Mouse (Mus musculus) stomach, postnatal 0 days (tissue): ENCODE results near the gene Negr1.

Experiments used
- CTCF ChIP-seq: IDR thresholded peaks from 2 replicates; pipeline ENCODE4 v1.5.1; 2016; ENCODE audit warnings: antibody characterized with exemption, low read depth, mild to moderate bottlenecking, moderate library complexity
- EP300 ChIP-seq: optimal IDR thresholded peaks from 2 replicates; pipeline ENCODE3; 2016; ENCODE audit warnings: antibody characterized with exemption

DNA sequence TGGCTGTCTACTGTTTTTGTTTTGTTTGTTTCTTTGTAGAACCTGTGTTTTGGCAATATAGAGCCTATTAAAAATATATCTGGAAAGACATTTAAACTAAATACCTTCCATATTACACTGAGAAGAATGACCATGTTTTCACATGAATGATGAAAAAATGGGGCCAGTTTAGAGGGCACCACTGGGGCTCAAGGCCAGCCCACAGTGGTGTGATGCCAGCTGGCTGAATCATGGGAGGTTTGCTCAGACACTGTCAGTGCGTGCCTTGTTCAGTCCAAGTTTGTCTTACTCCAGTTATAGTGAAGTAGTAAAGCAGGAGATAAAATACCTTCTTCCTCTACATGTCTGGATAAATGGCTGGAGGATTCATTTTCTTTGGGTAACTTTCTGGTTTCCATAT, 181.7 kb downstream of the Negr1 start:
- TF ChIP-seq EP300 (no peak), CTCF (no peak)
